Mouse (Mus musculus) adrenal gland, adult (tissue): ENCODE measurements around the gene Hid1.
A peak's percentile ranks its signal among the peaks of the same experiment; 100 is the strongest.

Experiments used
- DNase-seq, 2 experiments: peaks; one replicate each; pipeline ENCODE4 v3.0.0; 2022 to 2023; ENCODE audit warnings: low spot score in 1 of 2; ENCODE audit not compliant: inconsistent age in 2 of 2

Gene Hid1

GRCm38 (mm10) chr11:115376722-115377121, 9.2 kb upstream of the Hid1 start:
- no peak for DNase-seq

GRCm38 (mm10) chr11:115374695-115375425, 7.3 kb upstream of the Hid1 start:
- DNase-seq = no peak

- peak; percentile 86 to 95 for DNase-seq
Observed at GRCm38 (mm10) chr11:115373805-115374694, 6.5 kb upstream of the Hid1 start.

GRCm38 (mm10) chr11:115372737-115373136, 5.2 kb upstream of the Hid1 start:
- DNase-seq = no peak

GRCm38 (mm10) chr11:115372015-115372414, 4.5 kb upstream of the Hid1 start:
- no peak for DNase-seq

- DNase-seq = no peak
Observed at GRCm38 (mm10) chr11:115371354-115371753, 3.8 kb upstream of the Hid1 start.

- no peak for DNase-seq
Observed at GRCm38 (mm10) chr11:115370368-115370767, 2.8 kb upstream of the Hid1 start.

GRCm38 (mm10) chr11:115366706-115367394, 706 bp downstream of the Hid1 start:
- peak; percentile 51 to 75 for DNase-seq

GRCm38 (mm10) chr11:115366039-115366705, 1.4 kb downstream of the Hid1 start:
- peak in 1 of 2 experiments; percentile 49 for DNase-seq

GRCm38 (mm10) chr11:115364136-115364535, 3.4 kb downstream of the Hid1 start:
- DNase-seq = no peak

GRCm38 (mm10) chr11:115359726-115360125, 7.8 kb downstream of the Hid1 start:
- DNase-seq = no peak

GRCm38 (mm10) chr11:115359293-115359692, 8.3 kb downstream of the Hid1 start:
- no peak for DNase-seq

- peak; percentile 68 to 92 for DNase-seq
Observed at GRCm38 (mm10) chr11:115358468-115358867, 9.1 kb downstream of the Hid1 start.

GRCm38 (mm10) chr11:115354183-115354582, 13.4 kb downstream of the Hid1 start:
- peak; percentile 73 to 85 for DNase-seq

- no peak for DNase-seq
Observed at GRCm38 (mm10) chr11:115353375-115353774, 14.2 kb downstream of the Hid1 start.

GRCm38 (mm10) chr11:115349976-115350375, 17.6 kb downstream of the Hid1 start:
- no peak for DNase-seq

- DNase-seq = no peak
Observed at GRCm38 (mm10) chr11:115348681-115349248, 18.8 kb downstream of the Hid1 start.

- no peak for DNase-seq
Observed at GRCm38 (mm10) chr11:115345515-115345914, 22.0 kb downstream of the Hid1 start.

- DNase-seq = no peak
Observed at GRCm38 (mm10) chr11:115344967-115345366, 22.6 kb downstream of the Hid1 start.

GRCm38 (mm10) chr11:115341866-115342265, 25.7 kb downstream of the Hid1 start:
- no peak for DNase-seq

- DNase-seq = no peak
Observed at GRCm38 (mm10) chr11:115341246-115341645, 26.3 kb downstream of the Hid1 start.
